Mouse (Mus musculus): ENCODE results near the gene Mrto4. TPM values are rescaled to one million over a fixed set of nuclear protein-coding genes. Genes with fewer than 3 reads are reported as not detected.

Gene Mrto4
- polyA plus RNA-seq (2012; rRNA removed; ENCODE audit: low replicate concordance) = 13.8 and 21.2 TPM in 2 replicates

GRCm38 (mm10) chr4:139351931-139352711 lies at the start of gene Mrto4, which contains the start of the genes Emc1 and Ubr4:
Mrto4 (minus strand) TSS chr4:139352576.
Emc1 (plus strand) TSS chr4:139352587.
Ubr4 (plus strand) TSS chr4:139352609.

GRCm38 (mm10) chr4:139310171-139310898 lies 42.0 kb downstream of the Mrto4 start, which contains the start of the genes Pqlc2 and Akr7a5:
Pqlc2 (minus strand) TSS chr4:139310708.
Akr7a5 (plus strand) TSS chr4:139310744.

Other genes starting within 250 kb of the Mrto4 start
- 29.4 and 94.0 TPM in 2 replicates for gene Minos1, start 221.5 kb downstream of the Mrto4 start, polyA plus RNA-seq (2012; rRNA removed; ENCODE audit: low replicate concordance)
- gene Capzb, start 159.7 kb downstream of the Mrto4 start, polyA plus RNA-seq (2012; rRNA removed; ENCODE audit: low replicate concordance) = 139 and 209 TPM in 2 replicates
- 40.3 and 44.0 TPM in 2 replicates for gene Pqlc2, start 41.9 kb downstream of the Mrto4 start, polyA plus RNA-seq (2012; rRNA removed; ENCODE audit: low replicate concordance)
- gene Akr7a5, start 41.8 kb downstream of the Mrto4 start, polyA plus RNA-seq (2012; rRNA removed; ENCODE audit: low replicate concordance) = 33.7 and 51.5 TPM in 2 replicates
- gene Emc1, start within 50 bp of the Mrto4 start, polyA plus RNA-seq (2012; rRNA removed; ENCODE audit: low replicate concordance) = 40.2 and 49.0 TPM in 2 replicates
- 156 and 214 TPM in 2 replicates for gene Ubr4, start within 50 bp of the Mrto4 start, polyA plus RNA-seq (2012; rRNA removed; ENCODE audit: low replicate concordance)
- 9.3 and 9.7 TPM in 2 replicates for gene Iffo2, start 178.0 kb upstream of the Mrto4 start, polyA plus RNA-seq (2012; rRNA removed; ENCODE audit: low replicate concordance)